Mouse (Mus musculus) intestine, postnatal 0 days (tissue): ENCODE measurements at regions not wholly inside any gene's neighbourhood (a gene's known extent, or its start where the extent isn't known, plus 50 kb on each side); places are given as distances from the start of the nearest gene placed in this dataset.

Source experiments
- ATAC-seq: fragments of 200-750 bp; cut with Nextera tagmentation; 2 replicates; pipeline ENCODE4 v1.8.0; 2017; ENCODE audit warnings: mild to moderate bottlenecking, moderate TSS enrichment, moderate library complexity
- H3K27ac ChIP-seq: fragments of 300-500 bp; sonication (generic); 2 replicates; pipeline ENCODE4 v1.5.1; 2014; ENCODE audit warnings: mild to moderate bottlenecking, low read depth, low read length, moderate library complexity
- H3K27me3 ChIP-seq: fragments of 300-500 bp; sonication (generic); replicated peaks from 2 replicates; pipeline ENCODE4 v1.6.1; 2014; ENCODE audit warnings: low read length, mixed read lengths; ENCODE audit not compliant: control insufficient read depth, insufficient read depth
- H3K36me3 ChIP-seq: fragments of 300-500 bp; sonication (generic); 2 replicates; pipeline ENCODE4 v1.6.1; 2014; ENCODE audit warnings: mild to moderate bottlenecking, moderate library complexity; ENCODE audit not compliant: control insufficient read depth, insufficient read depth
- H3K4me1 ChIP-seq: fragments of 300-500 bp; sonication (generic); replicated peaks from 2 replicates; pipeline ENCODE4 v1.6.1; 2014; ENCODE audit warnings: antibody characterized with exemption, low read length, mixed read lengths; ENCODE audit not compliant: control insufficient read depth, insufficient read depth
- H3K4me2 ChIP-seq: fragments of 300-500 bp; sonication (generic); replicated peaks from 2 replicates; pipeline ENCODE4 v1.6.1; 2014; ENCODE audit warnings: low read depth, mild to moderate bottlenecking, moderate library complexity
- H3K4me3 ChIP-seq: fragments of 300-500 bp; sonication (generic); 2 replicates; pipeline ENCODE4 v1.5.1; 2014; ENCODE audit warnings: low read depth, low read length
- H3K9ac ChIP-seq: fragments of 300-500 bp; sonication (generic); 2 replicates; pipeline ENCODE4 v1.6.1; 2014; ENCODE audit warnings: mild to moderate bottlenecking, low read depth, low read length
- H3K9me3 ChIP-seq: fragments of 300-500 bp; sonication (generic); 2 replicates; pipeline ENCODE4 v1.6.1; 2016; ENCODE audit warnings: mixed run types; ENCODE audit not compliant: control insufficient read depth
- CTCF ChIP-seq: sonication (generic); IDR thresholded peaks from 2 replicates; pipeline ENCODE4 v1.5.1; 2016; ENCODE audit warnings: low read depth, mild to moderate bottlenecking, control low read depth, antibody characterized with exemption, moderate library complexity
- WGBS: fragments of 180-500 bp; shearing (Covaris S2); extraction: QIAGEN DNeasy Blood & Tissue Kit; methylation state at CpG from one replicate; pipeline ENCODE4 v1.1.7; 2014; 5-methylcytosine and 5-hydroxymethylcytosine counted together

- Histone ChIP-seq H3K4me1 (no peaks in the 10 kb centered on the region), H3K27me3 (no peaks in the 10 kb centered on the region), H3K4me3 (no peak overlapping the region), H3K36me3 (no peaks in the 10 kb centered on the region), H3K4me2 (no peak overlapping the region), H3K9ac (no peak overlapping the region), H3K9me3 (no peaks in the 10 kb centered on the region), H3K27ac (no peak overlapping the region)
- TF ChIP-seq CTCF: no peak
- ATAC-seq: no peak
- 65% methylated on average over 9 of the region's 9 CpGs for WGBS
Measured at GRCm38 (mm10) chr5:74121861-74122630, 53.8 kb upstream of the Usp46 start.

DNA sequence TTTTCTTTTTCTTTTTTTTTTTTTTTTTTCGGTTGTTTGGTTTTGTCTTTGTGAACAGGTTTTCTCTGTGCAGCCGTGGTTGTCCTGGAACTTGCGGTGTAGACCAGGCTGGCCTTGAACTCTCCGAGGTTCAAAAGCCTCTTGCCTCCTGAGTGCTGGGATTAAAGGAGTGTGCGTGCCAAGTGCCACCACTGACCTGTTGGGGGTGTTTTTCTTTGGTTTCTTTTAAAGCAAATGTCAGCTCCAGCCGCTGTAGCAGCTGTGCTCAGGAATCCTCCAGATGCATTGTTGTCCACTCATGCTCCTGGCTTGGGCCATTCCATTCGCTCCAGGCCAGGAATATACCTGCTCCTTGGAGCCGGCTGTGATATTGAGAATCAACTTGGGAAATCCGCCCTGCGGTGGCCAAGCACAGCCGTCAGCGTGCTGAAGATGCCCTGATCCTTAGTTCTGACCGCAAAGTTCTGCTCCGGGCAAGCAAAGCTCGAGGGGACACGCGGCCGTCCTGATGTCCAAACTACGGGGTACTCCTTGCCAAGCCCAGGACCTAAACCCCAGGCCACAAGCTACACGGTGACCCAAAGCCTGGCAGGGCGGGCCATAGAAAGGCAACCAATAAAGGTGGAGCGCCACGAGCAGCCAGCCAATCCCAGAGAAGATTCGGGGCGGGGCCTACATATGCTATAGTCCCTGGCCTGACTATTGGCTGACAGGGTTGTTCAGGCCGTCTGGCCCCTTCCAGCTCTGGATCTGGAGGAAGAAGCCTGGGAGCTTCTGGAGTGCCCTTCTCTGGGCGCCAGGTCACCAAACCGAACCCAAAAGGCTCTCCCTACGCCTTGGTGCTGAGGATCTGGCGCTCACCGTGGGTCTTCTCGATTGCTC is 58.0 kb upstream of the Usp46 start:
- no peaks in the 10 kb centered on the region for H3K4me1 ChIP-seq
- peak overlapping the region; percentile 52 for H3K4me2 ChIP-seq
- no peak overlapping the region for H3K4me3 ChIP-seq
- no peaks in the 10 kb centered on the region for H3K27me3 ChIP-seq
- no peaks in the 10 kb centered on the region for H3K9me3 ChIP-seq
- H3K36me3 ChIP-seq: no peaks in the 10 kb centered on the region
- 67% methylated on average over 32 of the region's 32 CpGs for WGBS
- no peak overlapping the region for H3K27ac ChIP-seq
- H3K9ac ChIP-seq: no peak overlapping the region
- no peak; the same call in 1 of the 2 replicates for TF ChIP-seq CTCF
- ATAC-seq: peak; percentile 91

DNA sequence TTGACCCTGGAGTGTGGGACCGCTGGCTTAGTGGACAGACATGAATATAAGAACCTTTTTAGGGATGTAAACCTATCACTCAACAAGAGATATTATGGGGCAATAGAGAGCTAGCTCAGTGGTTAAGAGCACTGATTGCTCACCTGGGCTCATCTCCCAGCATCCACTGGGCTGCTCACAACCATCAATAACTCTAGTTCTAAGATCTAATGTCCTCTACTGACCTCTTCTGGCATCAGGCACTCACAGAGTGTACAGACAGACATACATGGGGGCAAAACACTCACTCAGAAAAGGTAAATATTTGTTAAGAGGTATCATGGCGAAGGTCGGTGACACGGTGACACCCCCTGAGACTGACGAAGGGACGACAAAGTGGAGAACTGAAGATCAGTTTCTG is 59.3 kb upstream of the Usp46 start:
- Histone ChIP-seq H3K27ac (no peak overlapping the region), H3K36me3 (no peaks in the 10 kb centered on the region), H3K27me3 (no peaks in the 10 kb centered on the region), H3K9ac (no peak overlapping the region), H3K4me3 (no peak overlapping the region), H3K9me3 (no peaks in the 10 kb centered on the region), H3K4me2 (no peak overlapping the region), H3K4me1 (no peaks in the 10 kb centered on the region)
- WGBS: 64% methylated on average over 6 of the region's 6 CpGs
- no peak for ATAC-seq
- TF ChIP-seq CTCF: peak; percentile 43

GRCm38 (mm10) chr5:74129636-74130035 is 61.4 kb upstream of the Usp46 start:
- no peaks in the 10 kb centered on the region for H3K27me3 ChIP-seq
- no peak for ATAC-seq
- no peaks in the 10 kb centered on the region for H3K9me3 ChIP-seq
- H3K9ac ChIP-seq: no peak overlapping the region
- no peak for TF ChIP-seq CTCF
- no peak overlapping the region for H3K27ac ChIP-seq
- no peak overlapping the region for H3K4me3 ChIP-seq
- H3K36me3 ChIP-seq: no peaks in the 10 kb centered on the region
- H3K4me1 ChIP-seq: no peaks in the 10 kb centered on the region
- no peak overlapping the region for H3K4me2 ChIP-seq

GRCm38 (mm10) chr5:74132671-74133070 is 62.4 kb upstream of the Rasl11b start:
- no peaks in the 10 kb centered on the region for H3K27me3 ChIP-seq
- WGBS: 72% methylated on average over 8 of the region's 8 CpGs
- H3K36me3 ChIP-seq: no peaks in the 10 kb centered on the region
- H3K4me2 ChIP-seq: no peak overlapping the region
- H3K4me3 ChIP-seq: no peak overlapping the region
- no peak for TF ChIP-seq CTCF
- H3K9ac ChIP-seq: no peak overlapping the region
- H3K4me1 ChIP-seq: peaks cover 3% of the 10 kb centered on the region; the same call in 1 of the 2 replicates
- no peak for ATAC-seq
- no peak overlapping the region for H3K27ac ChIP-seq
- H3K9me3 ChIP-seq: no peaks in the 10 kb centered on the region

DNA sequence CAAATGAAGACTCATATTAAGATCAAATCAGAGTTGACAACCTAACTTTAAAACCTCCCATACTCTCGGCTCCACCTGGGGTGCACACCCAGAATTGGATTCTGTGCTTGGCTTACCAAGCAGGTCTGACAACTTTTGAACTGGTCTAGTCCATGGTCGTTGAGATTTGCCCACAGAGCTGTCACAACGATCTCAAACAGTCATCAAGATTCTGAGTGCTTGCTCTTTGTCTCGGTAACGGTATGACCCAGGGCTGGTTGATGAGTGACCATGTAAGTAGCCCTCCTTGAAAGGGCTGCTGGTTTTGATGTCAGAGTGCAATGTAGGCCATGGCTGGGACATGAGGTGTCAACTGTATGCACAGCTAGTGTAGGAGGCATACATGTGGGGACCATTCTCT is 58.7 kb upstream of the Rasl11b start:
- peak; percentile 54 for ATAC-seq
- Histone ChIP-seq H3K4me2 (0 out of 2 replicates have a peak overlapping the region, but pooled peaks have one; percentile 21), H3K27ac (no peak overlapping the region), H3K9me3 (no peaks in the 10 kb centered on the region), H3K4me3 (no peak overlapping the region), H3K27me3 (no peaks in the 10 kb centered on the region), H3K9ac (no peak overlapping the region), H3K4me1 (peaks cover 3% of the 10 kb centered on the region; the same call in 1 of the 2 replicates), H3K36me3 (no peaks in the 10 kb centered on the region)
- TF ChIP-seq CTCF: no peak
- 26% methylated on average over 5 of the region's 5 CpGs for WGBS
